Mouse (Mus musculus): ENCODE data around the gene Gse1. TPM values are rescaled to one million over a fixed set of nuclear protein-coding genes. Genes with fewer than 3 reads are reported as not detected.
A peak's percentile ranks its signal among the peaks of the same experiment; 100 is the strongest.

Gene Gse1
- polyA plus RNA-seq, 1 experiment from 2014 or later: 10.2 TPM

GRCm38 (mm10) chr8:120421638-120422037 lies 193.4 kb downstream of the Gse1 start:
- H3K27me3 ChIP-seq (ENCODE audit: control insufficient read depth, insufficient read depth, low read depth, low read length): no peaks in the 10 kb centered on the region
- no peak overlapping the region for H3K27ac ChIP-seq (ENCODE audit: low read length)
- no peaks in the 10 kb centered on the region for H3K36me3 ChIP-seq (ENCODE audit: control insufficient read depth, insufficient read depth, low read length)
- H3K4me3 ChIP-seq (ENCODE audit: low read length): no peak overlapping the region
- WGBS: 31% methylated on average over 9 of the region's 9 CpGs
- peaks cover 78% of the 10 kb centered on the region for H3K4me1 ChIP-seq (replicated peaks; ENCODE audit: control insufficient read depth, insufficient read depth, low read length)
- no peak for ATAC-seq (ENCODE audit: low read depth)
- H3K4me2 ChIP-seq (ENCODE audit: low read depth, low read length): no peak overlapping the region
- no peaks in the 10 kb centered on the region for H3K9me3 ChIP-seq (ENCODE audit: control insufficient read depth, low read length)
- H3K9ac ChIP-seq (ENCODE audit: low read length): no peak overlapping the region

- no peak overlapping the region for H3K4me2 ChIP-seq (ENCODE audit: low read depth, low read length)
- 90% methylated on average over 8 of the region's 8 CpGs for WGBS
- peaks cover 78% of the 10 kb centered on the region for H3K4me1 ChIP-seq (replicated peaks; ENCODE audit: control insufficient read depth, insufficient read depth, low read length)
- no peak for ATAC-seq (ENCODE audit: low read depth)
- H3K9me3 ChIP-seq (ENCODE audit: control insufficient read depth, low read length): no peaks in the 10 kb centered on the region
- H3K27me3 ChIP-seq (ENCODE audit: control insufficient read depth, insufficient read depth, low read depth, low read length): no peaks in the 10 kb centered on the region
- no peak overlapping the region for H3K4me3 ChIP-seq (ENCODE audit: low read length)
- H3K27ac ChIP-seq (ENCODE audit: low read length): no peak overlapping the region
- no peak overlapping the region for H3K9ac ChIP-seq (ENCODE audit: low read length)
- H3K36me3 ChIP-seq (ENCODE audit: control insufficient read depth, insufficient read depth, low read length): no peaks in the 10 kb centered on the region
Observed at GRCm38 (mm10) chr8:120422236-120422635, 194.0 kb downstream of the Gse1 start.

GRCm38 (mm10) chr8:120423576-120423975 lies 195.3 kb downstream of the Gse1 start:
- no peaks in the 10 kb centered on the region for H3K27me3 ChIP-seq (ENCODE audit: control insufficient read depth, insufficient read depth, low read depth, low read length)
- H3K27ac ChIP-seq (ENCODE audit: low read length): no peak overlapping the region
- no peaks in the 10 kb centered on the region for H3K36me3 ChIP-seq (ENCODE audit: control insufficient read depth, insufficient read depth, low read length)
- no peak overlapping the region for H3K4me3 ChIP-seq (ENCODE audit: low read length)
- no peak for ATAC-seq (ENCODE audit: low read depth)
- peaks cover 68% of the 10 kb centered on the region for H3K4me1 ChIP-seq (replicated peaks; ENCODE audit: control insufficient read depth, insufficient read depth, low read length)
- H3K9ac ChIP-seq (ENCODE audit: low read length): no peak overlapping the region
- no peak overlapping the region for H3K4me2 ChIP-seq (ENCODE audit: low read depth, low read length)
- WGBS: 51% methylated on average over 7 of the region's 7 CpGs
- H3K9me3 ChIP-seq (ENCODE audit: control insufficient read depth, low read length): no peaks in the 10 kb centered on the region

- Histone ChIP-seq H3K36me3 (ENCODE audit: control insufficient read depth, insufficient read depth, low read length) (no peaks in the 10 kb centered on the region), H3K4me1 (replicated peaks; ENCODE audit: control insufficient read depth, insufficient read depth, low read length) (peaks cover 56% of the 10 kb centered on the region), H3K4me3 (ENCODE audit: low read length) (no peak overlapping the region), H3K27ac (ENCODE audit: low read length) (peak overlapping the region; percentile 91), H3K27me3 (ENCODE audit: control insufficient read depth, insufficient read depth, low read depth, low read length) (no peaks in the 10 kb centered on the region), H3K9ac (ENCODE audit: low read length) (peak overlapping the region; percentile 16; the same call in 1 of the 2 replicates), H3K4me2 (ENCODE audit: low read depth, low read length) (no peak overlapping the region), H3K9me3 (ENCODE audit: control insufficient read depth, low read length) (no peaks in the 10 kb centered on the region)
- ATAC-seq (ENCODE audit: low read depth): no peak
- WGBS: 30% methylated on average over 4 of the region's 4 CpGs
Observed at GRCm38 (mm10) chr8:120424829-120425198, 196.6 kb downstream of the Gse1 start.

GRCm38 (mm10) chr8:120425199-120425941 lies 197.1 kb downstream of the Gse1 start:
- H3K36me3 ChIP-seq (ENCODE audit: control insufficient read depth, insufficient read depth, low read length): no peaks in the 10 kb centered on the region
- H3K4me2 ChIP-seq (ENCODE audit: low read depth, low read length): peak overlapping the region; percentile 10; the same call in 1 of the 2 replicates
- peak; percentile 84 for ATAC-seq (ENCODE audit: low read depth)
- WGBS: 29% methylated on average over 8 of the region's 8 CpGs
- no peaks in the 10 kb centered on the region for H3K27me3 ChIP-seq (ENCODE audit: control insufficient read depth, insufficient read depth, low read depth, low read length)
- peaks cover 56% of the 10 kb centered on the region for H3K4me1 ChIP-seq (replicated peaks; ENCODE audit: control insufficient read depth, insufficient read depth, low read length)
- H3K27ac ChIP-seq (ENCODE audit: low read length): peak overlapping the region; percentile 91
- no peak overlapping the region for H3K4me3 ChIP-seq (ENCODE audit: low read length)
- peak overlapping the region; percentile 29; the same call in 1 of the 2 replicates for H3K9ac ChIP-seq (ENCODE audit: low read length)
- H3K9me3 ChIP-seq (ENCODE audit: control insufficient read depth, low read length): no peaks in the 10 kb centered on the region

GRCm38 (mm10) chr8:120426105-120426504 lies 197.8 kb downstream of the Gse1 start:
- Histone ChIP-seq H3K4me1 (replicated peaks; ENCODE audit: control insufficient read depth, insufficient read depth, low read length) (peaks cover 52% of the 10 kb centered on the region), H3K36me3 (ENCODE audit: control insufficient read depth, insufficient read depth, low read length) (no peaks in the 10 kb centered on the region), H3K4me3 (ENCODE audit: low read length) (no peak overlapping the region), H3K4me2 (ENCODE audit: low read depth, low read length) (no peak overlapping the region), H3K27ac (ENCODE audit: low read length) (peak overlapping the region; percentile 91), H3K9ac (ENCODE audit: low read length) (no peak overlapping the region), H3K9me3 (ENCODE audit: control insufficient read depth, low read length) (no peaks in the 10 kb centered on the region), H3K27me3 (ENCODE audit: control insufficient read depth, insufficient read depth, low read depth, low read length) (no peaks in the 10 kb centered on the region)
- no peak for ATAC-seq (ENCODE audit: low read depth)
- 27% methylated on average over 1 of the region's 1 CpGs for WGBS

- peak; percentile 6; the same call in 1 of the 2 replicates for ATAC-seq (ENCODE audit: low read depth)
- WGBS: 37% methylated on average over 20 of the region's 20 CpGs
- Histone ChIP-seq H3K36me3 (ENCODE audit: control insufficient read depth, insufficient read depth, low read length) (no peaks in the 10 kb centered on the region), H3K9ac (ENCODE audit: low read length) (peak overlapping the region; percentile 59), H3K4me3 (ENCODE audit: low read length) (no peak overlapping the region), H3K27ac (ENCODE audit: low read length) (peak overlapping the region; percentile 80), H3K4me1 (replicated peaks; ENCODE audit: control insufficient read depth, insufficient read depth, low read length) (peaks cover 45% of the 10 kb centered on the region), H3K9me3 (ENCODE audit: control insufficient read depth, low read length) (no peaks in the 10 kb centered on the region), H3K27me3 (ENCODE audit: control insufficient read depth, insufficient read depth, low read depth, low read length) (no peaks in the 10 kb centered on the region), H3K4me2 (ENCODE audit: low read depth, low read length) (no peak overlapping the region)
Observed at GRCm38 (mm10) chr8:120426622-120427385, 198.5 kb downstream of the Gse1 start.

- H3K27ac ChIP-seq (ENCODE audit: low read length): no peak overlapping the region
- no peaks in the 10 kb centered on the region for H3K27me3 ChIP-seq (ENCODE audit: control insufficient read depth, insufficient read depth, low read depth, low read length)
- H3K9ac ChIP-seq (ENCODE audit: low read length): no peak overlapping the region
- H3K36me3 ChIP-seq (ENCODE audit: control insufficient read depth, insufficient read depth, low read length): no peaks in the 10 kb centered on the region
- H3K4me2 ChIP-seq (ENCODE audit: low read depth, low read length): no peak overlapping the region
- WGBS: 72% methylated on average over 5 of the region's 5 CpGs
- no peaks in the 10 kb centered on the region for H3K9me3 ChIP-seq (ENCODE audit: control insufficient read depth, low read length)
- peaks cover 41% of the 10 kb centered on the region for H3K4me1 ChIP-seq (replicated peaks; ENCODE audit: control insufficient read depth, insufficient read depth, low read length)
- no peak for ATAC-seq (ENCODE audit: low read depth)
- no peak overlapping the region for H3K4me3 ChIP-seq (ENCODE audit: low read length)
Observed at GRCm38 (mm10) chr8:120428492-120428891, 200.2 kb downstream of the Gse1 start.

GRCm38 (mm10) chr8:120429116-120429515 lies 200.9 kb downstream of the Gse1 start:
- Histone ChIP-seq H3K9me3 (ENCODE audit: control insufficient read depth, low read length) (no peaks in the 10 kb centered on the region), H3K27ac (ENCODE audit: low read length) (no peak overlapping the region), H3K36me3 (ENCODE audit: control insufficient read depth, insufficient read depth, low read length) (no peaks in the 10 kb centered on the region), H3K27me3 (ENCODE audit: control insufficient read depth, insufficient read depth, low read depth, low read length) (no peaks in the 10 kb centered on the region), H3K9ac (ENCODE audit: low read length) (no peak overlapping the region), H3K4me2 (ENCODE audit: low read depth, low read length) (no peak overlapping the region), H3K4me3 (ENCODE audit: low read length) (no peak overlapping the region), H3K4me1 (replicated peaks; ENCODE audit: control insufficient read depth, insufficient read depth, low read length) (peaks cover 35% of the 10 kb centered on the region)
- no peak for ATAC-seq (ENCODE audit: low read depth)
- 88% methylated on average over 1 of the region's 1 CpGs for WGBS
